18 mouse cellular contexts compared by ENCODE assay signal in genomic region chr12:41123207-41123606, GRCm38 (mm10).
DNase-seq lines count a peak whose midpoint lies in the region; ATAC-seq and TF ChIP-seq lines count a peak whose summit lies in the region.
"Had no signal": no experiment of that assay in that cellular context is flagged by ENCODE, and none has a peak within 500 bp of the region (broad histone marks: within the 10 kb centered on the region; RNA-seq: fewer than 3 reads in every experiment).

No protein-coding gene starts in this region.

- H3K36me3 ChIP-seq in heart, adult 2 months (ENCODE audit: control insufficient read depth, insufficient read depth, low read length): no peaks in the 10 kb centered on the region
- H3K36me3 ChIP-seq in liver, adult 2 months (ENCODE audit: control insufficient read depth, insufficient read depth, low read length): no peaks in the 10 kb centered on the region
- no peaks in the 10 kb centered on the region for H3K36me3 ChIP-seq in liver, embryonic 12.5 days
- no peaks in the 10 kb centered on the region for H3K36me3 ChIP-seq in forebrain, embryonic 16.5 days (ENCODE audit: control insufficient read depth, insufficient read depth)
- H3K36me3 ChIP-seq: forebrain, embryonic 10.5 days; heart, embryonic 15.5 days; limb, embryonic 15.5 days had no signal

- no peak for TF ChIP-seq EP300 in heart, adult 2 months (IDR thresholded peaks at IDR 0.05; ENCODE audit: insufficient read depth, low read depth, low read length)

- CTCF ChIA-PET in Patski (lab: Charles Lee): interaction anchor here (1.0 kb wide), 2 partner anchors 368 to 515 kb away, joined by 3 read pairs; no protein-coding TSS in a partner anchor

- H3K4me3 ChIP-seq in heart, adult 2 months: no peak overlapping the region
- no peak overlapping the region for H3K4me3 ChIP-seq in liver, adult 2 months (ENCODE audit: insufficient read depth, low read depth, low read length)
- no peak overlapping the region for H3K4me3 ChIP-seq in liver, embryonic 12.5 days
- no peak overlapping the region for H3K4me3 ChIP-seq in forebrain, embryonic 16.5 days (replicated peaks; ENCODE audit: low read length)
- H3K4me3 ChIP-seq: forebrain, embryonic 10.5 days; heart, embryonic 15.5 days; limb, embryonic 15.5 days; megakaryocyte, embryonic 14.5 days had no signal

- in situ Hi-C loops in Patski (cut with MboI; ENCODE audit: low pct_unique_long_range_greater_than_20kb): loop anchor here (5.0 kb wide), 1 partner anchor 359 kb away; no protein-coding TSS in a partner anchor

- no peak for ATAC-seq in liver, embryonic 12.5 days
- ATAC-seq in Patski: no peak
- ATAC-seq in activated CD4-positive, CD25-positive, alpha-beta regulatory T cell, adult 4 months: no peak
- no peak for ATAC-seq in forebrain, embryonic 16.5 days

- DNase-seq in heart, adult 2 months: no peak
- DNase-seq in heart, postnatal 36 days: no peak
- DNase-seq in liver, adult 2 months (ENCODE audit: extremely low read depth, low read depth, low spot score): peak; percentile 49
- DNase-seq in A20 (ENCODE audit: low read depth, low spot score) (peak; percentile 18), Patski (ENCODE audit: low read depth, low spot score) (no peak)
- DNase-seq: adrenal gland, postnatal 14 days; cerebellum, adult 11-12 months; cerebellum, postnatal 25 days; heart, adult 18-20 months; lung, postnatal 10 days; retina, postnatal 1 day had no signal

- H3K4me1 ChIP-seq in heart, adult 2 months (ENCODE audit: control insufficient read depth, insufficient read depth, low read length): no peaks in the 10 kb centered on the region
- peaks cover 7% of the 10 kb centered on the region; the same call in 1 of the 2 replicates for H3K4me1 ChIP-seq in liver, adult 2 months (ENCODE audit: control insufficient read depth, insufficient read depth, low read length)
- peaks cover 13% of the 10 kb centered on the region for H3K4me1 ChIP-seq in liver, embryonic 12.5 days
- no peaks in the 10 kb centered on the region for H3K4me1 ChIP-seq in forebrain, embryonic 16.5 days (replicated peaks; ENCODE audit: control insufficient read depth, insufficient read depth, low read length)
- H3K4me1 ChIP-seq: forebrain, embryonic 10.5 days; limb, embryonic 15.5 days; megakaryocyte, embryonic 14.5 days had no signal

- H3K4me2 ChIP-seq in liver, embryonic 12.5 days: no peak overlapping the region
- H3K4me2 ChIP-seq in forebrain, embryonic 16.5 days (ENCODE audit: low read length): no peak overlapping the region
- H3K4me2 ChIP-seq: heart, embryonic 15.5 days; limb, embryonic 15.5 days had no signal

- peak; percentile 29; the same call in 1 of the 2 replicates for TF ChIP-seq CTCF in heart, adult 2 months (IDR thresholded peaks at IDR 0.05)
- TF ChIP-seq CTCF in liver, adult 2 months (IDR thresholded peaks at IDR 0.05; ENCODE audit: low read depth, low read length): no peak
- peak; percentile 35 for TF ChIP-seq CTCF in Patski (IDR thresholded peaks at IDR 0.05)

- H3K27me3 ChIP-seq in heart, adult 2 months (ENCODE audit: control insufficient read depth, insufficient read depth, low read length): no peaks in the 10 kb centered on the region
- no peaks in the 10 kb centered on the region for H3K27me3 ChIP-seq in liver, adult 2 months (ENCODE audit: control insufficient read depth, insufficient read depth, low read length)
- H3K27me3 ChIP-seq in liver, embryonic 12.5 days (replicated peaks): no peaks in the 10 kb centered on the region
- H3K27me3 ChIP-seq in Patski: no peaks in the 10 kb centered on the region
- H3K27me3 ChIP-seq in forebrain, embryonic 16.5 days (replicated peaks; ENCODE audit: control insufficient read depth, insufficient read depth, low read length): no peaks in the 10 kb centered on the region
- H3K27me3 ChIP-seq: heart, embryonic 15.5 days; limb, embryonic 15.5 days; megakaryocyte, embryonic 14.5 days had no signal

- intact Hi-C loops in heart, adult 2 months (cut with DNase I): no loop called here
- intact Hi-C loops in heart, postnatal 36 days (cut with DNase I): loop anchor here (5.0 kb wide), 1 partner anchor 99 kb away; no protein-coding TSS in a partner anchor

- 69% methylated on average over 2 of the region's 2 CpGs for WGBS in heart, adult 2 months
- WGBS in liver, adult 2 months: 87% methylated on average over 2 of the region's 2 CpGs
- WGBS in liver, embryonic 12.5 days (ENCODE audit: insufficient replicate concordance): 64% methylated on average over 2 of the region's 2 CpGs
- WGBS in forebrain, embryonic 16.5 days: 85% methylated on average over 2 of the region's 2 CpGs

- no peak overlapping the region for H3K27ac ChIP-seq in heart, adult 2 months
- H3K27ac ChIP-seq in liver, adult 2 months (replicated peaks; ENCODE audit: insufficient read depth, low read depth, low read length): no peak overlapping the region
- H3K27ac ChIP-seq in liver, embryonic 12.5 days: no peak overlapping the region
- H3K27ac ChIP-seq in forebrain, embryonic 16.5 days (ENCODE audit: low read length): no peak overlapping the region
- H3K27ac ChIP-seq: forebrain, embryonic 10.5 days; heart, embryonic 15.5 days; limb, embryonic 15.5 days had no signal

- no peaks in the 10 kb centered on the region for H3K79me2 ChIP-seq in heart, adult 2 months (replicated peaks; ENCODE audit: control insufficient read depth, insufficient read depth, low read length)
- peaks cover 3% of the 10 kb centered on the region; the same call in 1 of the 2 replicates for H3K79me2 ChIP-seq in liver, adult 2 months (ENCODE audit: control insufficient read depth, insufficient read depth, low read length)

- POLR2A ChIA-PET in Patski (lab: Charles Lee): no interaction called here

- TF ChIP-seq POLR2A in heart, adult 2 months (IDR thresholded peaks at IDR 0.05; ENCODE audit: insufficient read depth, low read depth, low read length): no peak
- TF ChIP-seq POLR2A in liver, adult 2 months (IDR thresholded peaks at IDR 0.05; ENCODE audit: extremely low read depth, insufficient read depth, low read length): no peak

- no peaks in the 10 kb centered on the region for H3K9me3 ChIP-seq in liver, embryonic 12.5 days (replicated peaks)
- H3K9me3 ChIP-seq in forebrain, embryonic 16.5 days (ENCODE audit: control insufficient read depth, low read length): no peaks in the 10 kb centered on the region
- H3K9me3 ChIP-seq: forebrain, embryonic 10.5 days; heart, embryonic 15.5 days; limb, embryonic 15.5 days; megakaryocyte, embryonic 14.5 days had no signal

- H3K9ac ChIP-seq in heart, adult 2 months (ENCODE audit: low read depth, low read length): no peak overlapping the region
- no peak overlapping the region for H3K9ac ChIP-seq in liver, adult 2 months (ENCODE audit: low read depth, low read length)
- H3K9ac ChIP-seq in liver, embryonic 12.5 days: no peak overlapping the region
- H3K9ac ChIP-seq in forebrain, embryonic 16.5 days (replicated peaks; ENCODE audit: low read depth, low read length): no peak overlapping the region
- H3K9ac ChIP-seq: heart, embryonic 15.5 days; limb, embryonic 15.5 days had no signal

Comparison
In these comparisons a context has a peak if more than half of its experiments do, and no peak if none do; other contexts are left out.
1. DNase-seq: peak in liver, adult 2 months (single experiment) and A20 (single experiment); none in heart, adult 2 months (0 of 2), heart, postnatal 36 days (0 of 2) and Patski (single experiment).